Mouse (Mus musculus): ENCODE data around the gene Zfp966. TPM values are rescaled to one million over a fixed set of nuclear protein-coding genes. Genes with fewer than 3 reads are reported as not detected.
"Not testable (repeated sequence)": the region's sequence is repeated elsewhere in the genome, so short reads cannot be mapped to it uniquely, and the experiment has no call there.

The Zfp966 gene
- polyA plus RNA-seq (2015; fragmentation: Nextera tagmentation; extraction: Ambion mirVana): 0.42 and 0.68 TPM in 2 replicates

DNA sequence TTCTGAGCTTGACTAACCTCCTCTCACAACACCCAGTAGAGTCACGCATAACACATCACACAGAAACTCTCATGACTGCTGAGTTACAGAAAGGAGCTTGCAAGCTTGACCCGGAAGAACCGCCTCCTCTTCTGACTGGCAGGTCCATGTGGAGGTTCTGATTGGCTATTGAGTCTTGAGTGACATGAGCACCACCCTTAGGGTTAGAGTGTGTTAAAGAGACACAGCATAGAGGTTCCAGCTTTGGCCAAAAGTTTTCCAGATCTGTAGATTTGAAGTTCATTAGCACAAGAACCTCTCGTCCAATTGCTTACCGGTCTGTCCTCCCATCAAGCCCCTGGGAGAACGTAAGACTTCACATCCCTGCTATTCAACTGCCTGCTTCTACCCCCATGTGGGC lies at the start of gene Zfp966:
Gene Zfp966 (minus strand): TSS at position 101 of the 400 bp plus-strand sequence.
- H3K27me3 ChIP-seq (replicated peaks; ENCODE audit: control insufficient read depth, insufficient read depth, low read length); H3K27ac ChIP-seq (ENCODE audit: low read depth, low read length); H3K9ac ChIP-seq (ENCODE audit: low read depth, low read length); H3K9me3 ChIP-seq (ENCODE audit: control insufficient read depth); H3K4me2 ChIP-seq (replicated peaks; ENCODE audit: low read depth); H3K4me3 ChIP-seq (ENCODE audit: low read depth, low read length); H3K4me1 ChIP-seq (replicated peaks; ENCODE audit: control insufficient read depth, insufficient read depth, low read length); H3K36me3 ChIP-seq (ENCODE audit: control insufficient read depth, insufficient read depth); ATAC-seq: not testable (repeated sequence)
- no CpG with 5 or more reads among the region's 6 CpGs for WGBS

DNA sequence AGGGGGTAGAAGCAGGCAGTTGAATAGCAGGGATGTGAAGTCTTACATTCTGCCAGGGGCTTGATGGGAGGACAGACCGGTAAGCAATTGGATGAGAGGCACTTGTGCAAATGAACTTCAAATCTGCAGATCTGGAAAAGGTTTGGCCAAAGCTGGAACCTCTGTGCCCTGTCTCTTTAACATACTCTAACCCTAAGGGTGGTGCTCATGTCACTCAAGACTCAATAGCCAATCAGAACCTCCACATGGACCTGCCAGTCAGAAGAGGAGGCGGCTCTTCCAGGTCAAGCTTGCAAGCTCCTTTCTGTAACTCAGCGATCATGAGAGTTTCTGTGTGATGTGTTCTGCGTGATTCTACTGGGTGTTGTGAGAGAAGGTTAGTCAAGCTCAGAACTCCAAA lies 34.1 kb upstream of the Zfp966 start, which contains the start of gene Gm2026:
Gene Gm2026 (plus strand): TSS at position 301 of the 400 bp plus-strand sequence.
- not testable (repeated sequence) for ATAC-seq; H3K9ac ChIP-seq (ENCODE audit: low read depth, low read length); H3K27me3 ChIP-seq (replicated peaks; ENCODE audit: control insufficient read depth, insufficient read depth, low read length); H3K36me3 ChIP-seq (ENCODE audit: control insufficient read depth, insufficient read depth); H3K4me2 ChIP-seq (replicated peaks; ENCODE audit: low read depth); H3K9me3 ChIP-seq (ENCODE audit: control insufficient read depth); H3K4me1 ChIP-seq (replicated peaks; ENCODE audit: control insufficient read depth, insufficient read depth, low read length); H3K4me3 ChIP-seq (ENCODE audit: low read depth, low read length); H3K27ac ChIP-seq (ENCODE audit: low read depth, low read length)
- WGBS: no CpG with 5 or more reads among the region's 4 CpGs

DNA sequence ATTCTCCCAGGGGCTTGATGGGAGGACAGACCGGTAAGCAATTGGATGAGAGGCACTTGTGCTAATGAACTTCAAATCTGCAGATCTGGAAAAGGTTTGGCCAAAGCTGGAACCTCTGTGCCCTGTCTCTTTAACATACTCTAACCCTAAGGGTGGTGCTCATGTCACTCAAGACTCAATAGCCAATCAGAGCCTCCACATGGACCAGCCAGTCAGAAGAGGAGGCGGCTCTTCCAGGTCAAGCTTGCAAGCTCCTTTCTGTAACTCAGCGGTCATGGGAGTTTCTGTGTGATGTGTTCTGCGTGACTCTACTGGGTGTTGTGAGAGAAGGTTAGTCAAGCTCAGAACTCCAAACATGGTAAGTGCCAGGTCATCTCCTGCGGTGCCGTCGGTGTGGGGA lies 61.9 kb downstream of the Zfp966 start, which contains the start of gene Gm6710:
Gene Gm6710 (plus strand): TSS at position 196 of the 400 bp plus-strand sequence.
- H3K4me3 ChIP-seq (ENCODE audit: low read depth, low read length); H3K4me1 ChIP-seq (replicated peaks; ENCODE audit: control insufficient read depth, insufficient read depth, low read length); ATAC-seq; H3K9ac ChIP-seq (ENCODE audit: low read depth, low read length); H3K9me3 ChIP-seq (ENCODE audit: control insufficient read depth); H3K27me3 ChIP-seq (replicated peaks; ENCODE audit: control insufficient read depth, insufficient read depth, low read length); H3K27ac ChIP-seq (ENCODE audit: low read depth, low read length); H3K4me2 ChIP-seq (replicated peaks; ENCODE audit: low read depth); H3K36me3 ChIP-seq (ENCODE audit: control insufficient read depth, insufficient read depth): not testable (repeated sequence)
- WGBS: no CpG with 5 or more reads among the region's 7 CpGs

Other genes with a start within 250 kb of the Zfp966 start
- gene Zfp969, start 227.5 kb downstream of the Zfp966 start, polyA plus RNA-seq (2015; fragmentation: Nextera tagmentation; extraction: Ambion mirVana): 22.9 and 23.3 TPM in 2 replicates
- gene Gm2007, start 189.6 kb downstream of the Zfp966 start, polyA plus RNA-seq (2015; fragmentation: Nextera tagmentation; extraction: Ambion mirVana): 1.6 TPM in 1 of 2 replicates, not detected in the other
- gene Gm14288, start 130.0 kb downstream of the Zfp966 start, polyA plus RNA-seq (2015; fragmentation: Nextera tagmentation; extraction: Ambion mirVana): 1.1 TPM in 2 replicates
- 7.9 and 9.3 TPM in 2 replicates for gene Gm6710, start 61.9 kb downstream of the Zfp966 start, polyA plus RNA-seq (2015; fragmentation: Nextera tagmentation; extraction: Ambion mirVana)
- gene Gm2026, start 34.2 kb upstream of the Zfp966 start, polyA plus RNA-seq (2015; fragmentation: Nextera tagmentation; extraction: Ambion mirVana): 7.0 and 9.2 TPM in 2 replicates
- gene Gm2004, start 218.7 kb upstream of the Zfp966 start, polyA plus RNA-seq (2015; fragmentation: Nextera tagmentation; extraction: Ambion mirVana): 0.20 and 0.81 TPM in 2 replicates

Measured in intestine, postnatal 0 days (tissue).